Mouse (Mus musculus): ENCODE measurements around the gene Birc2. TPM values are rescaled to one million over a fixed set of nuclear protein-coding genes. Genes with fewer than 3 reads are reported as not detected.

Birc2 gene
- total RNA-seq, 1 experiment from 2014 or later, result 107 TPM

DNA sequence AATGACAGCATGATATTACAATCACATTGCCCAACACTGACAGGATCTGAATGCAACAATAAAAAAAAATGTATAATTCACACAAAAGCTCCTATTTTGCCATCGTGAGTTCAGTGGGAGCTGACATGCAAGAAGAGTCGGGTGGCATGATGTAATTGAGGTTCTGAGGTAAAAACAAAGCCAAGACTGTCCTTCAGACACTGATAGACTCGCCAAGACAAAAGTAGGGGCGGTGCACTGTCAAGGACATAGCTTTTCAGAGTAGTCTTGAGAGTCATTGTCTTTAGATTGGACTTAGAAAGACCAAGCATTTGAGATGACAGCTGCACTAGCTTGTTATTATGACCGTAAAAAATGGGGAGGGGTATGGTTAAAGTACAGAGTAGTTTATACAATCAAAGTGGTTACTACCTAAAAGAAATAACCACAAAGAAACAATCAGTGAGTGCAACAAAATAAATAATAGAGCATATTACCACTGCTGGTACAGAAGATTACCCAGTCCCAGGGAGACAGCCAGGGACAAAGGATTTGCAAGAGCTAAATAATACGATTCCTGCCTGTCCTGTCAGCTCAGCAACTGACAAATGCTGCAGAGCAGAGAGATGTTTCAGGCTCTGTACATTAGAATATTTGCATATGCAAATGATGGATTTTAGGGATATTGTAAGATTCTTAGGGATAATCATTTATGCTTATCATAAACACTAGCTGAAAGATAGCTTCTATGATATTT is 40.6 kb downstream of the Birc2 start:
- ATAC-seq (replicated peaks in 1 of 2; ENCODE audit: insufficient read depth in 1 of 2, low FRiP score in 2 of 2, low TSS enrichment in 1 of 2, low read depth in 1 of 2, poor library complexity in 2 of 2, severe bottlenecking in 2 of 2), result no peak

DNA sequence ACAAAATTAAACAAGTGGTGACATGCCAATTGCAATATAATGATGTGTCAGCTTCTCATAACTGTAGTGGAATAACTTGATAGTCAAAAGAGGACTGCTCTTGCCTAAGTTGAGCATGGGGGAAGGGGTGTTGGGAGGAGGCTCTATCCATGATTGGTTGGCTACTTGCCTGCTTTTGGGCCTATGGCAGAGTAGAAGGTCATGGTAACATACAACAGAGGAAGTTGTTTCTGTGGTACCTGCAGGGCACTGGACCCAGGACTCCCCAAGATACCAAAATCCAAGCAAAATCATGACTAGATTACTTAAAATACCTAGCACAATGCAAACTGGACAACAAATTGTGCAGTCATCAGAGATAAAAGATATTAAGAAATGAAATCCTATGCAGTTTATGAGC is 41.3 kb downstream of the Birc2 start:
- ATAC-seq (replicated peaks in 1 of 2; ENCODE audit: insufficient read depth in 1 of 2, low FRiP score in 2 of 2, low TSS enrichment in 1 of 2, low read depth in 1 of 2, poor library complexity in 2 of 2, severe bottlenecking in 2 of 2), result no peak

DNA sequence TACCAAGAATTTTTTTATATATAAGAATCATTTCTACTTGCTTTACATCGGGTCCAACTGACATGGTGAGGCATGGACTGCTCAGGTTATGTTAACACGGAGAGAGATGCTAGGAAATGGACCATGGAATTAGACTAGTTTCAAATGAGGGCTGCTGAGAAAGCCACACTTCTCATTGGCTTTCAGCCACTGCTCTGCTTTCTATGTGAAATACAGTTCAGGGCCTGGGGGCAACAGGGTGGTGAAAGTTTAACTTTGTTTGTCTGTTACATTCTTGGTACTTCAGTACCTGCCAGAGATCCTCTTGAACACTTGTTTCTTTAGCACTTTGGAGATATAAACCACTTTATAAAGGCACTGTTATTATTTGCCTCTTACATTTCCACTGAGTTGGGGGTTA is 43.3 kb downstream of the Birc2 start:
- ATAC-seq (replicated peaks in 1 of 2; ENCODE audit: insufficient read depth in 1 of 2, low FRiP score in 2 of 2, low TSS enrichment in 1 of 2, low read depth in 1 of 2, poor library complexity in 2 of 2, severe bottlenecking in 2 of 2), result no peak

DNA sequence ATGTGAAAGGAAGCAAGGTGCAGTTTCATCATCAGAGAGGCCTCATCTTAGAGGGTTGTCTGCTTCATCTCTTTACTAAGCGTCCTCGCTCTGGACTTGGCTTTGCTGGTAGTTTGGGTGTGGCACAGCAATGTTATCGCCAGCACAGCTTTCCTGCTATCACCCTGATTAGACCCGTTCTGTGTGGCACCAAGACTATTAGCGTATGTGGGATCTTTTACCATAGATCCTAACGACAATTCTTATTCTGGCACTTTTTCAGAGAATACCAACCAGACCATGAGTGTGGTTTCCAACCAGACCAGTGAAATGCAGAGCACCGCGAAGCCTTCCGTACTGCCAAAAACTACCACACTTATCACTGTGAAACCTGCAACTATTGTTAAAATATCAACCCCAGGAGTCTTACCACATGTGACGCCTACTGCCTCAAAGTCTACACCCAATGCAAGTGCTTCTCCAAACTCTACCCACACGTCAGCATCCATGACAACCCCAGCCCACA is 46.2 kb downstream of the Birc2 start:
- peak; percentile 24 to 48; a peak in 2 of 4 replicates for ATAC-seq (replicated peaks in 1 of 2; ENCODE audit: insufficient read depth in 1 of 2, low FRiP score in 2 of 2, low TSS enrichment in 1 of 2, low read depth in 1 of 2, poor library complexity in 2 of 2, severe bottlenecking in 2 of 2)

DNA sequence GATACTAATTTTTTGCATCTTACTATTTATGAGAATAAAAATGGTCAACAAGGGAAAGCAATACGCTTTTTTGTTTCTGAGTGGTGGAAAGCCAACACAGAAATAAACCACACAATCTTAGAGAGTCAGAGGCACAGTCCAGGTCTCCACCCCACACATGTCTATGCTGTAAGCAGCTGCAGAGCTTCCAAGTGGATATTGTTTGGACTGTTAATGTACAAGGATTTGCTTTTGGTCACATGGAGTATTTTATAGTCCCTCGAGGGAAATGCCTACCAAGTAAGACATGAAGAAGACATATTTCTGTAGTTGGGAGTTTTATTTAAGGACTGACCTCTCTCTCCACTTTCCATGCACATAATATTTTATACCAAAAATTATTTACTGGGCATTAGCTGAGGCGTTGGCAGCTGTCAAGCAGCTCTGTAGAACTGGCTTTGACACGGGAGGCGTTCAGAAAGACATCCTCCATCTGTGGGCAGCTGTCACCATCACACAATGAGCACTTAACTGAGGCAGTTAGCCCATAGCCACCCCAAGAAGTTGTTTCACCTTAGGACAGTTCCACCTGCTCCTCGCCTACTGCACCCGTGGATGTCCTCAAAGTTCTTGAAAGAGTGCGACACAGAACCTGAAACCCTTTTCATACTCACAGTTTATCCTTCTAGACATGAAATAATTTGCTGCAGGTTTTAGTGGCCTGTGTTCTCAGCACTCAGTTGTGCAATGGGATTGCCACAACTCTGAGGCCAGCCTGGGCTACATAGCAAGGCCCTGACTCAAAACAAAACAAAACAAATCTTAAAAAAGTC is 46.9 kb downstream of the Birc2 start:
- ATAC-seq (replicated peaks in 1 of 2; ENCODE audit: insufficient read depth in 1 of 2, low FRiP score in 2 of 2, low TSS enrichment in 1 of 2, low read depth in 1 of 2, poor library complexity in 2 of 2, severe bottlenecking in 2 of 2), result no peak

DNA sequence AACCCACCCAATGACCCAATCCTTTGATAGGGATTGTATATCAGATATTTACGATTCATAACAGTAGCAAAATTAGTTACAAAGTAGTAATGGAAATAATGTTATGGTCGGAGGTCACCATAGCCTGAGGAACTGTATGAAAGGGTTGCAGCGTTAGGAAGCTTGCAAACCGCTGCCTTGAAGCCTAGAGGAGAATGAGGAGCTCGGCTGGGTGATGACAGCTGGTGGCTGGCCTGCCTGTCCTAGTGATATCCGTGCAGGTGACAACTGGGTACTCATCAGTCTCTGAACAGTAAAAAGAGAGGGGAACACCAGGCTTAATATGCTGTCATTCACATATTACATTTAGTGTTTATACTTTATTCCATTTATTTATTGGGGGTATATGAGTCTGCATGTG is 48.5 kb downstream of the Birc2 start:
- no peak for ATAC-seq (replicated peaks in 1 of 2; ENCODE audit: insufficient read depth in 1 of 2, low FRiP score in 2 of 2, low TSS enrichment in 1 of 2, low read depth in 1 of 2, poor library complexity in 2 of 2, severe bottlenecking in 2 of 2)

- ATAC-seq (replicated peaks in 1 of 2; ENCODE audit: insufficient read depth in 1 of 2, low FRiP score in 2 of 2, low TSS enrichment in 1 of 2, low read depth in 1 of 2, poor library complexity in 2 of 2, severe bottlenecking in 2 of 2), result no peak
Measured at GRCm38 (mm10) chr9:7786086-7786485, 50.8 kb downstream of the Birc2 start.

DNA sequence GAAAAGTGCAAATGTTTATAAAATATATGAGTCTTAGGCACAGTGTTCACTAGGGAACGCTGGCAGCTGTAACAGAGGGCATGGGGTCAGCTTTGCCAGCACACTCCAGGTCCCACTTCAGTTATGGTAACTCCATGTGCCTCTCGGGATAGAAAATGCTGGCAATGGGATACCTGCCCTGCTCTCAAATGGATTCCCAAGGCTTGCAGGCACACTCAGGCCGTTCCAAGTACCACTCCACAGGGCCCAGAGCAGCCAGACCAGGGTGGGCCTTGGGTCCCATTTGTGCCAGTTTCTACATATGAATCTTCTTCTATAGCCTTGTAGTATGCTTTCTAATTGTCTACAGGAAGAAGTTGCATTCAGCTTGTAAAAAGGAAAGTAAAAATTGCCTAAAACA is 51.5 kb downstream of the Birc2 start:
- no peak for ATAC-seq (replicated peaks in 1 of 2; ENCODE audit: insufficient read depth in 1 of 2, low FRiP score in 2 of 2, low TSS enrichment in 1 of 2, low read depth in 1 of 2, poor library complexity in 2 of 2, severe bottlenecking in 2 of 2)

DNA sequence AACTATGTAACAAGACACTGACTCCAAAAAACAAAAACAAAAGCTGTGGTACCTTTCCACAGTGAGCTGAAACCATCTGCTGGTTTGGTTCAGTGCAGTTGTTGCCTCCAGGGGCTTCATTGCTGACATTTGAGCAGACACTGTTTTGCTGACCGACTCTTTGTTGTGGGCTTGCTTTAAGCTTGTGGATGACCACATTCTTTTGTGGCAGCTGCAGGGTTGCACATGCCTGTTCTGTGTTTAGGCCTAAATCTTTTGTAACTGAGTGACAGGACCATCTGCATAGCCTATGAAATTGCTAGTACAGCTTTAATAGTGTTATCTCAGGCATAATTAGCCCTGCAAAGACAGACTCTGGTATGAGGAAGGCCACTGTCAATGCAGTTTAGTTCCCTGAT is 52.2 kb downstream of the Birc2 start:
- ATAC-seq (replicated peaks in 1 of 2; ENCODE audit: insufficient read depth in 1 of 2, low FRiP score in 2 of 2, low TSS enrichment in 1 of 2, low read depth in 1 of 2, poor library complexity in 2 of 2, severe bottlenecking in 2 of 2), result no peak

DNA sequence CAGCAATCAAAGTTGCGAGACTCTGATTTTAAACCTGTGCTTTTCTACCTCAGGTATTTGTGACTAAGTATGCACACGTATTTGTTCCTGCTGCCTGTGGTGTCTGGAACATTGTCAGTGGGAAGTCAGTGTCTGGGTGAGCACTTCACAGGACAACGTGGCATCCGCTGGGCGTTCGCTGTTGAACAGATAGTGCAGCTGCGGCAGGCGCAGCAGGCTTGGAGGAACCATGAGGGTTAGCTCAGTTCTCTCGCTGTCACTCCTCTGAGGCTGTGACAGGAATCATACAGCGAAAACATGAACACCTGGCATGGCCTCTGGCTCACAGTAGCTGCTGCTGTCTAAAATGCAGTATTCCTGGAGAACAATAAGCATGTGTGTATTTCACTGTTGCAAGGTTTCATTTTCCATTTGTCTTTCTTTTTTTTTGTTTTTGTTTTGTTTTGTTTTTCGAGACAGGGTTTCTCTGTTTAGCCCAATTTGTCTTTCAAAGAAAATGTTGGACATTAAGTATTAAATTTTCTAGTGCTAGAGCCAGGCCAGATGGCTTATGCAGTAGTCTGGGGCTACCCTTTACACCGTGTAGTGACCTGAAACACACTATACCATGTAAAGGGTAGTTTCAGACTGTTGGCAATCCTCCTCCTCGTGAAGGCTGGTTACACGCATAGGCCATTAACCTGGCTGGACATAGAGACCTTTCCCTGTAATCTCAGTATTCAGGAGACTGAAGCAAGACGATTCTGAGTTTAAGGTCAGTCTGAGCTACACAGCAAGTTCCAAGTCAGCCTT is 52.8 kb downstream of the Birc2 start:
- ATAC-seq (replicated peaks in 1 of 2; ENCODE audit: insufficient read depth in 1 of 2, low FRiP score in 2 of 2, low TSS enrichment in 1 of 2, low read depth in 1 of 2, poor library complexity in 2 of 2, severe bottlenecking in 2 of 2), result no peak

DNA sequence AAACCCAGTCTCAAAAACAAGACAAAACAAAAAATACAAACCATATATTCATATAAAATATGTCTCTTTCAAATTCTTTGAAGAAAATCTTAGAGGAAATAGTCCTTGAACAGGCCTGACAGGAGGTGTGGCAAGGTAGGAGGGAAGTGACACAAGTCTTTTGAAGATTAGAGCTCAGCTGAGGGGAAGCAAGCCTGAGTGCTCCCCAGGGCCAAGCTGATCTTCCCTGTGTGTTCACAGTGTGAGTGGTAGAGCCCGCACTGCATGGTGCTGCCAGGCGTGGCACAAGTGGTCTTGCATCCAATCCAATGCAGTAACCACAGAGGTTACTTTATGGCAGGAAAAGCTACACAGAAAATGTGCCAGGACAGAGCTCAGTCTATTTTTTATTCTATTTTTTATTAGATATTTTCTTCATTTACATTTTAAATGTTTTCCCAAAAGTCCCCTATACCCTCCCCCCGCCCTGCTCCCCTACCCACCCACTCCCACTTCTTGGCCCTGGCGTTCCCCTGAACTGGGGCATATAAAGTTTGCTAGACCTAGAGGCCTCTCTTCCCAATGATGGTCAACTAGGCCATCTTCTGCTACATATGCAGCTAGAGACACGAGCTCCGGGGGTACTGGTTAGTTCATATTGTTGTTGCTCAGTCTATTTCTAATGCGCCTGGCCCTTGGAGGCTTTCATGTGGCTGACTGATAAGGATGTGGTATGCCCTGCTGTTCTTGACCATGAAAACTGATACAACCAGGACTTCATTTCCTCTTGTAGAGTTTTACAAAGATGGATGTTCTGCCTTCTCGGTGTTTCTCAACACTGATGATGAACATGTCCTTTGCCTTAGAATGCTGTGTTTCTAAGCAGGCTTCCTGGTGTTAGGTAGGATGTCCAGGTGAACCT is 56.4 kb downstream of the Birc2 start:
- ATAC-seq (replicated peaks in 1 of 2; ENCODE audit: insufficient read depth in 1 of 2, low FRiP score in 2 of 2, low TSS enrichment in 1 of 2, low read depth in 1 of 2, poor library complexity in 2 of 2, severe bottlenecking in 2 of 2), result peak; percentile 38 to 49; a peak in 2 of 4 replicates

GRCm38 (mm10) chr9:7779786-7780185 is 57.1 kb downstream of the Birc2 start:
- no peak for ATAC-seq (replicated peaks in 1 of 2; ENCODE audit: insufficient read depth in 1 of 2, low FRiP score in 2 of 2, low TSS enrichment in 1 of 2, low read depth in 1 of 2, poor library complexity in 2 of 2, severe bottlenecking in 2 of 2)

GRCm38 (mm10) chr9:7778771-7779170 is 58.1 kb downstream of the Birc2 start:
- ATAC-seq (replicated peaks in 1 of 2; ENCODE audit: insufficient read depth in 1 of 2, low FRiP score in 2 of 2, low TSS enrichment in 1 of 2, low read depth in 1 of 2, poor library complexity in 2 of 2, severe bottlenecking in 2 of 2), result no peak

GRCm38 (mm10) chr9:7777652-7778051 is 59.2 kb downstream of the Birc2 start:
- ATAC-seq (replicated peaks in 1 of 2; ENCODE audit: insufficient read depth in 1 of 2, low FRiP score in 2 of 2, low TSS enrichment in 1 of 2, low read depth in 1 of 2, poor library complexity in 2 of 2, severe bottlenecking in 2 of 2), result no peak

- ATAC-seq (replicated peaks in 1 of 2; ENCODE audit: insufficient read depth in 1 of 2, low FRiP score in 2 of 2, low TSS enrichment in 1 of 2, low read depth in 1 of 2, poor library complexity in 2 of 2, severe bottlenecking in 2 of 2), result no peak
Measured at GRCm38 (mm10) chr9:7776940-7777339, 59.9 kb downstream of the Birc2 start.

DNA sequence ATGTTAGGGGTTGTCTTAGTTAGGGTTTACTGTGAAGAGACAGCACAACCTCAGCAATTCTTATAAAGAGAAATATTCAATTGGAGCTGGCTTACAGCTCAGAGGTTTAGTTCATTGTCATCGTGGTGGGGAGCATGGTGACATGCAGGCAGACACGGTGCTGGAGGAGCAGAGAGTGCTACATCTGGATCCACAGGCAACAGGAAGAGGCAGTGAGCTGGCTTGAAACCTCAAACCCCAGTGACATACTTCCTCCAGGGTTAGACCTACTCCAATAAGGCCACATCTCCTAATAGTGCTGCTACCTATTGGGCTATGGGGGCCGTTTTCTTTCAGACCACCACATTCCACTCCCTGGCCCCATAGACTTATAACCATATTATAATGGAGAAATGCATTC is 60.9 kb downstream of the Birc2 start:
- ATAC-seq (replicated peaks in 1 of 2; ENCODE audit: insufficient read depth in 1 of 2, low FRiP score in 2 of 2, low TSS enrichment in 1 of 2, low read depth in 1 of 2, poor library complexity in 2 of 2, severe bottlenecking in 2 of 2), result peak; percentile 93

DNA sequence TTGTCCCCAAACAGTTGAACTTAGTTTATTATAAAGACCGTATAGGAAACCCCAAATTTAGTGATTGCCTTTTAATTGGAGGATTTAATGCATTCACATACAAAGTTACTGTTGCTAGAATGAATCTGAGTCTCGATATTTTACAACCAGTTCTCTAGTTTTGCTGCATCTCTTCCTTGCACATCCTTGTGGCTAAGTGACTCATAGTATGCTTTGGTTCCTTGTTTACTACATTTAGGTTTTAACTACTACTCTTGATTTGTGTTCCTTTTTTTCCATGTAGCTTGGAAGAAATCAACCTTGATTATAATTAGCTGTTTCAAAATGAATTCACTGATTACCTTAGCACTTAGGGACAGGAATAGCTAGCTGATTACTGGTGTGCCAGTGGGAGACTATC is 61.9 kb downstream of the Birc2 start:
- ATAC-seq (replicated peaks in 1 of 2; ENCODE audit: insufficient read depth in 1 of 2, low FRiP score in 2 of 2, low TSS enrichment in 1 of 2, low read depth in 1 of 2, poor library complexity in 2 of 2, severe bottlenecking in 2 of 2), result no peak
